Mouse (Mus musculus) stomach, postnatal 0 days (tissue): Measurements from ENCODE around the gene Cpvl.

ENCODE experiments used
- CTCF ChIP-seq: IDR thresholded peaks from 2 replicates; pipeline ENCODE4 v1.5.1; 2016; ENCODE audit warnings: antibody characterized with exemption, low read depth, mild to moderate bottlenecking, moderate library complexity
- EP300 ChIP-seq: optimal IDR thresholded peaks from 2 replicates; pipeline ENCODE3; 2016; ENCODE audit warnings: antibody characterized with exemption

- TF ChIP-seq EP300 (no peak), CTCF (peak; percentile 24; the same call in 1 of the 2 replicates)
These were observed 33.7 kb upstream of the Cpvl start for GRCm38 (mm10) chr6:54012163-54012562.
